Mouse (Mus musculus): ENCODE data around the gene Defa21. TPM values are rescaled to one million over a fixed set of nuclear protein-coding genes. Genes with fewer than 3 reads are reported as not detected.
"Not testable (repeated sequence)": the region's sequence is repeated elsewhere in the genome, so short reads cannot be mapped to it uniquely, and the experiment has no call there.

The Defa21 gene
- polyA plus RNA-seq (2012; ENCODE audit: insufficient read depth, insufficient read length, low replicate concordance, missing spikeins): not detected in 2 replicates

DNA sequence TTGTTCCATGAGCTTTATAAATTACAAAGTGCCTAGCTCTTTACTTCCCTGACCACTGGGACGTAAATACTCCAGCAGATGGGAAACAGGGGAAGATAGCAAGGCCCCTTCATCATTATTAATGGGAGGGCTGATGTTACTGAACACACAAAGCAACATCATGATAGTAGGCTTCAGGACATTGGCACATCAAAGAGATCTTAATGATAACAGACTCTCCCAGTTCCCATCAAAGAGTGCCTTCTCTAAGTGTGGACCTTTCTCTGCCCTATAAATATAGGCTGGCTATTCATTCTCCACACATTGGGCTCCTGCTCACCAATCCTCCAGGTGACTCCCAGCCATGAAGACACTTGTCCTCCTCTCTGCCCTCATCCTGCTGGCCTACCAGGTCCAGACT, at the start of gene Defa21:
Gene Defa21 (plus strand): TSS at position 301 of the 400 bp plus-strand sequence.
- H3K4me1 ChIP-seq (ENCODE audit: control insufficient read depth, insufficient read depth, low read length); H3K4me3 ChIP-seq (ENCODE audit: insufficient read depth, low read depth, low read length); H3K27ac ChIP-seq (ENCODE audit: insufficient read depth, low read depth, low read length): not testable (repeated sequence)
- no CpG with 5 or more reads among the region's 1 CpGs for WGBS

DNA sequence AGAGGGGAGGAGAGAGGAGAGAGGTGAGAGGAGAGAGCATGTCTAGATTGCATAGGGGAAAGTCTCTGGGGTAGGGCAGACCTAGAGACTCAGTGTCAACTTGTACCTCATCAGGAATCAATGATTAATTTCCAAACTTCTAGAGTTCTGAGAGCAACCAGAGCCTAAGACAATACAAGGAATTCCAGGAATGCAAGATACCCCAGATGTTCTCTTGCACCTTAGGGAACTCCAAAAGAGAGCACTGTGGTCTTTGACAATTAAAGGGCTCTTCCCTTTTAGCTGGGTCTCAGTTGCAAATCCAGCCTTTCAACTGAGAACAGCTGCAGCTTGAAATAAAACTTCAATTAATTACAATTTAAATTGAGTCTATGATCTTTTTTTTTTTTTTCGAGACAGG, 45.5 kb upstream of the Defa21 start:
- no peak for TF ChIP-seq POLR2A (IDR thresholded peaks at IDR 0.05; ENCODE audit: insufficient read depth, low read depth, low read length)
- H3K4me1 ChIP-seq (ENCODE audit: control insufficient read depth, insufficient read depth, low read length): no peaks in the 10 kb centered on the region
- WGBS: 32% methylated on average over 1 of the region's 1 CpGs

DNA sequence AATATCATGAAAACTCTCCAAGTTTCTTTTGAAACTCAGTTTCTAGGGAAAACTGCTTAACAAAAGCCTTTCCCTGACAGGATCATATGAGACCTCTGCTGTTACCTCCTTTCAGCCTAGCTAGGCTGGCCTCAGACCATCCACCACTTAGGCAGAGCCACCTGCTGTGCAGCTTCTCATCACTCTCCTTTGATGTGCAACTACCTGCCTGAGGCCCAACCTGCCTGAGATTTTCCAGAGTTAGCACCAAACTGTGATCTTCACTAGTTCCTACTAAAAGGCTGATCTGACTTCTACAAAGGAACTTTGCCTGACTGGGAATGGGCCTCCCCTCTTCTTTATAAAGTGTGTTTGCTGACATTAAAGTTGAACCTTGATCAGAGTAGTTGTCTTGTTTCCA, 31.3 kb upstream of the Defa21 start:
- not testable (repeated sequence) for H3K4me1 ChIP-seq (ENCODE audit: control insufficient read depth, insufficient read depth, low read length); H3K27ac ChIP-seq (ENCODE audit: insufficient read depth, low read depth, low read length); H3K4me3 ChIP-seq (ENCODE audit: insufficient read depth, low read depth, low read length)

More for the DNA sequence above, 45.5 kb upstream of the Defa21 start:
- no peak overlapping the region for H3K4me3 ChIP-seq (ENCODE audit: insufficient read depth, low read depth, low read length)
- no peak overlapping the region for H3K27ac ChIP-seq (ENCODE audit: insufficient read depth, low read depth, low read length)

DNA sequence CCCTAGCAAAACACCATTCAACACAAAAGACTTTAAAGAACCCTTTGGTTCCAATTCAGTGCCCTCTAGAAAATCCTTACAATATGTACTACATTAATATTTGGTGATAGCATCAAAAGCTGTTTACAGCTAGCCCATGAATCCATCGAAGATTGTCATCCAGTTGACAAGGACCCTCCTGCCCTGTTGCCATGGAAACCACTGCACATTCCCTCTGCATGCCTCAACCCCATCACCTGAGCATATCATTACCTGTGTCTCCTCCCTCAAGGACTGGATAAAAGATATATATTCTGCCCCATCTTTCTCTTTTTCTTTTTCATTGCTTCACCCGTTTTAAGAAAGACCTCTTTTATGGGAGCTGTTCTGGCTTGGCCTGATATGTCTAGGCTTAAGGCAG, 28.6 kb upstream of the Defa21 start:
- Histone ChIP-seq H3K4me1 (ENCODE audit: control insufficient read depth, insufficient read depth, low read length) (no peaks in the 10 kb centered on the region), H3K27ac (ENCODE audit: insufficient read depth, low read depth, low read length) (no peak overlapping the region), H3K4me3 (ENCODE audit: insufficient read depth, low read depth, low read length) (no peak overlapping the region)
- TF ChIP-seq CTCF (IDR thresholded peaks at IDR 0.05; ENCODE audit: insufficient read depth, low read depth, low read length): no peak
- no peak for TF ChIP-seq POLR2A (IDR thresholded peaks at IDR 0.05; ENCODE audit: insufficient read depth, low read depth, low read length)
- WGBS: 77% methylated on average over 2 of the region's 2 CpGs

DNA sequence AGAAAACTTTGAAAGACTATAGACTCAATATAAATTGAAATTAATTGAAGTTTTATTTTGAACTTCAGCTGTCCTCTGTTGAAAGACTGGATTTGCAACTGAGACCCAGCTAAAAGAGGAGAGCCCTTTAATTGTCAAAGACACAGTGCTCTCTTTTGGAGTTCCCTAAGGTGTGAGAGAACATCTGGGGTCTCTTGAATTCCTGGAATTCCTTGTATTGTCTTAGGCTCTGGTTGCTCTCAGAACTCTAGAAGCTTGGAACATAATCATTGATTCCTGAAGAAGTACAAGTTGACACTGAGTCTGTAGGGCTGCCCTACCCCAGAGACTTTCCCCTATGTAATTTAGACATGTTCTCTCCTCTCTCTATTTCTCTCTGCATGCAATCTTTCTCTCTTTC, 28.1 kb upstream of the Defa21 start:
- H3K4me3 ChIP-seq (ENCODE audit: insufficient read depth, low read depth, low read length): no peak overlapping the region
- H3K4me1 ChIP-seq (ENCODE audit: control insufficient read depth, insufficient read depth, low read length): no peaks in the 10 kb centered on the region
- no peak for TF ChIP-seq CTCF (IDR thresholded peaks at IDR 0.05; ENCODE audit: insufficient read depth, low read depth, low read length)
- no peak overlapping the region for H3K27ac ChIP-seq (ENCODE audit: insufficient read depth, low read depth, low read length)

DNA sequence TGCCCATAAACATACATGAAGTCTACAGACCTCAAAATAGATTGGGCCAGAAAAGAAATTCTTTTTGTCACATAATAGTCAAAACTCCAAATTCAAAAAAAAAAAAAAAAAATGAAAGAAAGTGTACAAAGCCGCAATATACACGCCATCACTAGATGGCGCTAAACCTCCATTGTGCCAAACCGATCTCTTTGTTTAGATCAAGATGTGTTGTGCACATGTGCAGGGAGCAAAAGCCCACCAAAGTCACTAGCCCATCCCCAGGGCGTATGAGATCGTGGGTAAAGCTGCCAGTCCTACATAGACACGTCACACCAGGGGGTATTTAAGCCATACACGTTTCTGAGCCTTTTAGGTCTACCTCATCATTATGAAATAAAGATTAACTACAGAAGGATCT, 24.2 kb upstream of the Defa21 start:
- H3K4me3 ChIP-seq (ENCODE audit: insufficient read depth, low read depth, low read length): no peak overlapping the region
- WGBS: 46% methylated on average over 8 of the region's 8 CpGs
- no peak overlapping the region for H3K27ac ChIP-seq (ENCODE audit: insufficient read depth, low read depth, low read length)
- no peaks in the 10 kb centered on the region for H3K4me1 ChIP-seq (ENCODE audit: control insufficient read depth, insufficient read depth, low read length)
- TF ChIP-seq CTCF (IDR thresholded peaks at IDR 0.05; ENCODE audit: insufficient read depth, low read depth, low read length): no peak

DNA sequence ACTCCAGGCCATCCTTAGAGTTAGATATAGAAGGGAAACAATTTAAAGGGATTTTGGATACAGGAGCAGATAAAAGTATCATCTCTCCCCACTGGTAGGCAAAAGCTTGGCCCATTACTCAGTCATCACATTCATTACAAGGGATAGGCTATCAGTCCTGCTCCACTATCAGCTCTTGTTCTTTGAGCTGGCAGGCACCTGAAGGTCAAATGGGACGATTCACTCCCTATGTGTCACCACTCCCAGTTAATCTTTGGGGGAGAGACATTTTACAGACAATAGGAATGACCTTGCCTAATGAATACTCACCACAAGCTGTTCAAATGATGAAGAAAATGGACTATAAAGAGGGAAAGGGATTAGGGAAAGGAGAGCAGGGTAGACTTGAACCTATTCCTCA, 18.5 kb upstream of the Defa21 start:
- TF ChIP-seq CTCF (IDR thresholded peaks at IDR 0.05; ENCODE audit: insufficient read depth, low read depth, low read length) (no peak), POLR2A (IDR thresholded peaks at IDR 0.05; ENCODE audit: insufficient read depth, low read depth, low read length) (no peak)
- WGBS: 20% methylated on average over 1 of the region's 1 CpGs
- no peaks in the 10 kb centered on the region for H3K4me1 ChIP-seq (ENCODE audit: control insufficient read depth, insufficient read depth, low read length)
- H3K4me3 ChIP-seq (ENCODE audit: insufficient read depth, low read depth, low read length): no peak overlapping the region
- H3K27ac ChIP-seq (ENCODE audit: insufficient read depth, low read depth, low read length): no peak overlapping the region

DNA sequence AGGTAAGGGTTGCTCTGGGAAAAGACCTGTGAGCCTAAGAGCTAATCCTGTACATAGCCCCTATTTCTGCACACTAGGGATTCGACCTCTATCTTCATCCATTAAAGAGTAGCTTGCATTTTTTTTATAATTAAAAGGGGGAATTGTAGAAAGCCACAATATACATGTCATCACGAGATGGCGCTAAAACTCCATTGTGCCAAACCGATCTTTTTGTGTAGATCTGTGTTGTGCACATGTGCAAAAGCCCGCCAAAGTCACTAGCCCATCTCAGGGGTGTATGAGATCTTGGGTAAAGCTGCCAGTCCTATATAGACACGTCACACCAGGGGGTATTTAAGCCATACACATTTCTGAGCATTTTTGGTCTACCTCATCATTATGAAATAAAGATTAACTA, 16.8 kb upstream of the Defa21 start:
- not testable (repeated sequence) for H3K27ac ChIP-seq (ENCODE audit: insufficient read depth, low read depth, low read length); H3K4me3 ChIP-seq (ENCODE audit: insufficient read depth, low read depth, low read length); H3K4me1 ChIP-seq (ENCODE audit: control insufficient read depth, insufficient read depth, low read length)
- 43% methylated on average over 6 of the region's 6 CpGs for WGBS

DNA sequence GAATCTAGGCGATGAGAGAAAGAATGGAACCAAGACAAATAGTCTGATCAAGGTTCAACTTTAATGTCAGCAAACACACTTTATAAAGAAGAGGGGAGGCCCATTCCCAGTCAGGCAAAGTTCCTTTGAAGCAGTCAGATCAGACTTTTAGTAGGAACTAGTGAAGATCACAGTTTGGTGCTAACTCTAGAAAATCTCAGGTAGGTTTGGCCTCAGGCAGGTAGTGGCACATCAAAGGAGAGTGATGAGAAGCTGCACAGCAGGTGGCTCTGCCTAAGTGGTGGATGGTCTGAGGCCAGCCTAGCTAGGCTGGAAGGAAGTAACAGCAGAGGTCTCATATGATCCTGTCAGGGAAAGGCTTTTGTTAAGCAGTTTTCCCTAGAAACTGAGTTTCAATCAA, 14.8 kb upstream of the Defa21 start:
- H3K4me1 ChIP-seq (ENCODE audit: control insufficient read depth, insufficient read depth, low read length); H3K4me3 ChIP-seq (ENCODE audit: insufficient read depth, low read depth, low read length); H3K27ac ChIP-seq (ENCODE audit: insufficient read depth, low read depth, low read length): not testable (repeated sequence)
- WGBS: 71% methylated on average over 1 of the region's 1 CpGs

DNA sequence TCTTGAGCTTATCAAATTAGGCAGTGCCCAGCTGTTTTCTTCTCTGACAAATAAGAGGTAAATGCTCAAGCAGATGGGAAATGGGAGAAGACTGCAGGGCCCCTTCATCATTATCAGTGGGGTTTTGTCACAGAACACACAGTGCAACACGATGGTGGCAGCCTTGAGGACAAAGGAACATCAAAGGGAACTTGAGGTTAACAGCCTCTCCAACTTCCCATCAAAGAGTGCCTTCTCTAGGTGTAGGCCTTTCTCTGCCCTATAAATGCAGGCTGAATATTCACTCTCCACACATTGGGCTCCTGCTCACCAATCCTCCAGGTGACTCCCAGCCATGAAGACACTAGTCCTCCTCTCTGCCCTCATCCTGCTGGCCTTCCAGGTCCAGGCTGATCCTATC, 29.4 kb downstream of the Defa21 start, which contains the start of gene Defa23:
Gene Defa23 (plus strand): TSS at position 301 of the 400 bp plus-strand sequence.
- not testable (repeated sequence) for H3K4me3 ChIP-seq (ENCODE audit: insufficient read depth, low read depth, low read length); H3K4me1 ChIP-seq (ENCODE audit: control insufficient read depth, insufficient read depth, low read length); H3K27ac ChIP-seq (ENCODE audit: insufficient read depth, low read depth, low read length)
- WGBS: no CpG with 5 or more reads among the region's 1 CpGs

DNA sequence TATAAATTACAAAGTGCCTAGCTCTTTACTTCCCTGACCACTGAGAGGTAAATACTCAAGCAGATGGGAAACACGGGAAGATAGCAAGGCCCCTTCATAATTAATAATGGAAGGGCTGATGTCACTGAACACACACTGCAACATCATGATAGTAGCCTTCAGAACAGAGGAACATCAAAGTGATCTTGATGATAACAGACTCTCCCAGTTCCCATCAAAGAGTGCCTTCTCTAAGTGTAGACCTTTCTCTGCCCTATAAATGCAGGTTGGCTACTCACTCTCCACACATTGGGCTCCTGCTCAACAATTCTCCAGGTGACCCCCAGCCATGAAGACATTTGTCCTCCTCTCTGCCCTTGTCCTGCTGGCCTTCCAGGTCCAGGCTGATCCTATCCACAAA, 39.4 kb downstream of the Defa21 start, which contains the start of gene Defa35:
Gene Defa35 (plus strand): TSS at position 301 of the 400 bp plus-strand sequence.
- WGBS: 74% methylated on average over 1 of the region's 1 CpGs
- not testable (repeated sequence) for H3K4me3 ChIP-seq (ENCODE audit: insufficient read depth, low read depth, low read length); H3K27ac ChIP-seq (ENCODE audit: insufficient read depth, low read depth, low read length); H3K4me1 ChIP-seq (ENCODE audit: control insufficient read depth, insufficient read depth, low read length)

Other genes starting within 250 kb of the Defa21 start
- not detected in 2 replicates for gene Defb33, start 132.9 kb upstream of the Defa21 start, polyA plus RNA-seq (2012; ENCODE audit: insufficient read depth, insufficient read length, low replicate concordance, missing spikeins)
- not detected in 2 replicates for gene Gm15056, start 122.9 kb upstream of the Defa21 start, polyA plus RNA-seq (2012; ENCODE audit: insufficient read depth, insufficient read length, low replicate concordance, missing spikeins)
- gene Gm6040, start 103.5 kb upstream of the Defa21 start, polyA plus RNA-seq (2012; ENCODE audit: insufficient read depth, insufficient read length, low replicate concordance, missing spikeins): not detected in 2 replicates
- not detected in 2 replicates for gene AY761185, start 80.8 kb upstream of the Defa21 start, polyA plus RNA-seq (2012; ENCODE audit: insufficient read depth, insufficient read length, low replicate concordance, missing spikeins)
- gene Defa23, start 29.5 kb downstream of the Defa21 start, polyA plus RNA-seq (2012; ENCODE audit: insufficient read depth, insufficient read length, low replicate concordance, missing spikeins): not detected in 2 replicates
- gene Defa35, start 39.5 kb downstream of the Defa21 start, polyA plus RNA-seq (2012; ENCODE audit: insufficient read depth, insufficient read length, low replicate concordance, missing spikeins): not detected in 2 replicates
- not detected in 2 replicates for gene Defa25, start 58.9 kb downstream of the Defa21 start, polyA plus RNA-seq (2012; ENCODE audit: insufficient read depth, insufficient read length, low replicate concordance, missing spikeins)
- gene Gm14851, start 70.5 kb downstream of the Defa21 start, polyA plus RNA-seq (2012; ENCODE audit: insufficient read depth, insufficient read length, low replicate concordance, missing spikeins): not detected in 2 replicates
- not detected in 2 replicates for gene Defa30, start 109.1 kb downstream of the Defa21 start, polyA plus RNA-seq (2012; ENCODE audit: insufficient read depth, insufficient read length, low replicate concordance, missing spikeins)
- not detected in 2 replicates for gene Defa22, start 136.7 kb downstream of the Defa21 start, polyA plus RNA-seq (2012; ENCODE audit: insufficient read depth, insufficient read length, low replicate concordance, missing spikeins)
- gene Defa31, start 166.1 kb downstream of the Defa21 start, polyA plus RNA-seq (2012; ENCODE audit: insufficient read depth, insufficient read length, low replicate concordance, missing spikeins): not detected in 2 replicates
- gene Gm15293, start 176.0 kb downstream of the Defa21 start, polyA plus RNA-seq (2012; ENCODE audit: insufficient read depth, insufficient read length, low replicate concordance, missing spikeins): not detected in 2 replicates
- gene Gm15292, start 224.2 kb downstream of the Defa21 start, polyA plus RNA-seq (2012; ENCODE audit: insufficient read depth, insufficient read length, low replicate concordance, missing spikeins): not detected in 2 replicates

Measured in olfactory bulb, adult 2 months (tissue).